9 mouse cellular contexts compared by ENCODE assay signal in the genomic region with DNA sequence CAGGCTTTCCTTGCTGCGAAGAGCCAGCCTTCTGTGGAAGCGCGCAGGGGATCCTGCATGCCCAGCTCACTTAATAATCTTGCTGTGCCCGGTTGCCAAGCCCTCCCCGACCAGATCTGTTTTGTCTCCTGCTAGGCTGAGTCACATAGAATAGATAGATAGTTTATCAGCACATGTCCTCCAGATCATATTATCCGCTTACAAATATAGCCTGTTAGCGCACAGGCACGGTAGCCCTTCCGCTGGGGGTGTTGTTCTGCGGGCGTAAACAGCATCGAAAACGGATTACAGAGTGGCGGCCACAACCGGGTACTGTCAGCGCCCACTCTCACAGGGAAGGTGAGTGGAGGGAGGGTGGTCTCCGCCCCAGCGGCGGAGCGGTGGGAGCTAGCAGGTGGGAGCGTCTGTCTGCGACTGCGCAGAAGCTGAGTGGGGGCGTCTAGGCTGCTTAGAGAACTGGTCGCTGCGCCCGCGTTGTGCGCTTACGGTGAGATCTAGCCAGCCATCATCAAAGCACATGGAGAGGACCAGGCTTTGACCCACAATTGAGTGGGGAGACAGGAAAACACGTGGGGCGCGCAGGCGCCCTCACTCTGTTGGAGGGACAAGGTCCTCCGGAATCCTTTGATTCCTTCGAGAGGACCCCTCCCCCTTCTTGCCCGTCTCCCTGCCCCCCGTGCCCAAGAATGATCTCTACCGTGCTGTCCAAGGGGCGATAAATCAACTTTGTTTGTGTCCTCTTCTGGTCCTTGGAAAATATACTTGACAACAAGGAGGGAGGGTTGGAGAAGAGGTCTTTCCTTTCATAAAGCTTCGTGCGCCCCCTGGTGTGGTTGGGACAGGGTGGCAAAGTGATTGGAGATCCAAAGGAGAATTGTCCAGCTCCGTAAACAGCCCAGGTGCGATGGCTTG. TPM values are rescaled to one million over a fixed set of nuclear protein-coding genes. Genes with fewer than 3 reads are reported as not detected.
DNase-seq lines count a peak whose midpoint lies in the region; ATAC-seq and TF ChIP-seq lines count a peak whose summit lies in the region.
"Had no signal": no experiment of that assay in that cellular context is flagged by ENCODE, and none has a peak within 500 bp of the region (broad histone marks: within the 10 kb centered on the region; RNA-seq: fewer than 3 reads in every experiment).

No protein-coding gene starts in this region.

- WGBS in hindbrain, embryonic 15.5 days = 1% methylated on average over 44 of the region's 44 CpGs

- intact Hi-C loops in gastrocnemius, adult 2 months (cut with DNase I) = loop anchor here (2.0 to 5.0 kb wide), 2 partner anchors 31 to 72 kb away; partner anchors contain the start of gene Tmie

- ATAC-seq in hindbrain, embryonic 15.5 days (ENCODE audit: low FRiP score, low read depth) = peak; percentile 94

- H3K9ac ChIP-seq in hindbrain, embryonic 15.5 days = peak overlapping the region; percentile 60

- peak; percentile 27 for DNase-seq in NIH3T3 (ENCODE audit: low read depth)
- DNase-seq in cerebellum, postnatal 36 days = peak; percentile 29 to 34
- peak; percentile 86 for DNase-seq in gastrocnemius, adult 2 months
- DNase-seq in layer of hippocampus, postnatal 36 days = peak; percentile 69 to 73
- peak; percentile 84 for DNase-seq in lung, postnatal 14 days
- peak; percentile 78 for DNase-seq in retina, embryonic 14.5 days (ENCODE audit: low spot score)
- DNase-seq in urinary bladder, adult 2 months (ENCODE audit: low spot score) = peak; percentile 25

- H3K4me1 ChIP-seq in hindbrain, embryonic 15.5 days (replicated peaks) = peaks cover 5% of the 10 kb centered on the region

- no peaks in the 10 kb centered on the region for H3K27me3 ChIP-seq in hindbrain, embryonic 15.5 days

- H3K4me3 ChIP-seq in gastrocnemius, adult 2 months = peak overlapping the region; percentile 78
- H3K4me3 ChIP-seq in hindbrain, embryonic 15.5 days = peak overlapping the region; percentile 54

- H3K27ac ChIP-seq in gastrocnemius, adult 2 months = peak overlapping the region; percentile 95
- peak overlapping the region; percentile 88 for H3K27ac ChIP-seq in hindbrain, embryonic 15.5 days (replicated peaks)

- H3K9me3 ChIP-seq in hindbrain, embryonic 15.5 days = no peaks in the 10 kb centered on the region

- H3K4me2 ChIP-seq in hindbrain, embryonic 15.5 days = peak overlapping the region; percentile 90

- no peaks in the 10 kb centered on the region for H3K36me3 ChIP-seq in hindbrain, embryonic 15.5 days

- peak; percentile 78 for TF ChIP-seq CTCF in gastrocnemius, adult 2 months (IDR thresholded peaks at IDR 0.05)

RNA-seq across cellular contexts. Expression of gene Lrrc2, which starts 2.5 kb away (rescaled TPM):
- total RNA-seq in gastrocnemius, adult 2 months (2021) = 10 to 100 TPM; 75.0 to 80.8 TPM
- 0.80 and 2.4 TPM in 2 replicates for polyA plus RNA-seq in hindbrain, embryonic 15.5 days (2015; fragmentation: Nextera tagmentation; extraction: Ambion mirVana)
- total RNA-seq in layer of hippocampus, postnatal 36 days (2021) = 1 to 10 TPM; 1.3 to 1.5 TPM
- polyA plus RNA-seq in urinary bladder, adult 2 months (2012; rRNA removed) = 0.06 TPM in 2 replicates

RNA-seq across cellular contexts. Expression of gene Tdgf1, which starts 7.8 kb away (rescaled TPM):
- total RNA-seq in gastrocnemius, adult 2 months (2021) = not detected
- 0.22 and 0.37 TPM in 2 replicates for polyA plus RNA-seq in hindbrain, embryonic 15.5 days (2015; fragmentation: Nextera tagmentation; extraction: Ambion mirVana)
- total RNA-seq in layer of hippocampus, postnatal 36 days (2021) = under 1 TPM; 0.22 to 0.33 TPM
- not detected in 2 replicates for polyA plus RNA-seq in urinary bladder, adult 2 months (2012; rRNA removed)

RNA-seq across cellular contexts. Expression of gene Rtp3, which starts 36.6 kb away (rescaled TPM):
- total RNA-seq in gastrocnemius, adult 2 months (2021) = 1 to 10 TPM; 1.1 to 1.2 TPM
- polyA plus RNA-seq in hindbrain, embryonic 15.5 days (2015; fragmentation: Nextera tagmentation; extraction: Ambion mirVana) = not detected in 2 replicates
- total RNA-seq in layer of hippocampus, postnatal 36 days (2021) = under 1 TPM; 0.18 to 0.32 TPM
- 0.83 and 0.96 TPM in 2 replicates for polyA plus RNA-seq in urinary bladder, adult 2 months (2012; rRNA removed)

RNA-seq across cellular contexts. Expression of gene Fam240a, which starts 37.1 kb away (rescaled TPM):
- 1 to 10 TPM in 1 of 2 experiments, not detected in 1; 2.4 TPM for total RNA-seq in gastrocnemius, adult 2 months (2021)
- not detected in 2 replicates for polyA plus RNA-seq in hindbrain, embryonic 15.5 days (2015; fragmentation: Nextera tagmentation; extraction: Ambion mirVana)
- total RNA-seq in layer of hippocampus, postnatal 36 days (2021) = not detected
- polyA plus RNA-seq in urinary bladder, adult 2 months (2012; rRNA removed) = not detected in 2 replicates
- polyA plus RNA-seq: gonadal fat pad, adult 2 months had no signal

Comparison
In these comparisons a context has a peak if more than half of its experiments do, and no peak if none do; other contexts are left out.
1. Peak in every context shown above with its lines: DNase-seq, ATAC-seq, H3K4me3 ChIP-seq and H3K27ac ChIP-seq.
2. DNase-seq: peak in every context shown above with its lines; median percentile 86 in gastrocnemius, adult 2 months; 84 in lung, postnatal 14 days; 78 in retina, embryonic 14.5 days; 71 in layer of hippocampus, postnatal 36 days; 32 in cerebellum, postnatal 36 days; 27 in NIH3T3; 25 in urinary bladder, adult 2 months.
3. RNA of gene Lrrc2, which starts 2.5 kb away (total RNA-seq): 75.0 to 80.8 TPM in gastrocnemius, adult 2 months; 1.3 to 1.5 TPM in layer of hippocampus, postnatal 36 days; every median in the first group is over 10 times any median in the second.